Mouse (Mus musculus): ENCODE data around the gene Chil1. TPM values are rescaled to one million over a fixed set of nuclear protein-coding genes. Genes with fewer than 3 reads are reported as not detected.

Chil1 gene
- polyA plus RNA-seq, 1 experiment, result 0.56 TPM

DNA sequence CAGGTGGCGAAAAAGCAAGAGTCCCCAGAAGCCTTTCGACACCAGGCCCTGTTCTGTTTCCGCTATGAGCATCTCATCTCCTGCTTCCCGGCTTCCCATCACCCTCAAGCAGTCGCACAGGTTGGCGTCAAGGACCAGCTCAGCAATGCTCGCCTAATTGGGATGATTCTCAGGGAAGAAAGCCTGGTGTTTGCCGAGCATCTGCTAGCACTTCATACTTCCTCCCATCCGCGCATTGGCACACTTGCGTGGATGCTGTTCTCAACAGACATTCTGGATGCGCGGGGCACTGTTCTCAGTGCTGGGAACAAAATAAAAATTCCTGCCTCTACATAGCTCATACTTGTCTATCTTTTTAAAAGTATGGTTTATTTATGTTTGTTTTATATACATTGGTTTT, 22.3 kb downstream of the Chil1 start:
- TF ChIP-seq POLR2A (IDR thresholded peaks at IDR 0.05; ENCODE audit: low read depth, low read length), result no peak
- TF ChIP-seq CTCF (conservative IDR thresholded peaks at IDR 0.05; ENCODE audit: insufficient read depth, insufficient read length, low read depth, low read length), result no peak
- 94% methylated on average over 13 of the region's 13 CpGs for WGBS
- H3K27me3 ChIP-seq (replicated peaks; ENCODE audit: control insufficient read depth, insufficient read depth, low read length), result no peaks in the 10 kb centered on the region
- H3K4me1 ChIP-seq (ENCODE audit: control insufficient read depth, insufficient read depth, low read length), result no peaks in the 10 kb centered on the region
- H3K36me3 ChIP-seq (ENCODE audit: control insufficient read depth, insufficient read depth, low read length), result no peaks in the 10 kb centered on the region
- H3K4me3 ChIP-seq (ENCODE audit: insufficient read depth, low read depth, low read length), result no peak overlapping the region
- DNase-seq, result no peak
- H3K27ac ChIP-seq (ENCODE audit: insufficient read depth, low read depth, low read length), result no peak overlapping the region

- DNase-seq, result no peak
- no peaks in the 10 kb centered on the region for H3K36me3 ChIP-seq (ENCODE audit: control insufficient read depth, insufficient read depth, low read length)
- H3K4me3 ChIP-seq (ENCODE audit: insufficient read depth, low read depth, low read length), result no peak overlapping the region
- H3K4me1 ChIP-seq (ENCODE audit: control insufficient read depth, insufficient read depth, low read length), result no peaks in the 10 kb centered on the region
- TF ChIP-seq POLR2A (IDR thresholded peaks at IDR 0.05; ENCODE audit: low read depth, low read length) (no peak), CTCF (conservative IDR thresholded peaks at IDR 0.05; ENCODE audit: insufficient read depth, insufficient read length, low read depth, low read length) (no peak)
- WGBS, result 75% methylated on average over 9 of the region's 9 CpGs
- no peaks in the 10 kb centered on the region for H3K27me3 ChIP-seq (replicated peaks; ENCODE audit: control insufficient read depth, insufficient read depth, low read length)
- H3K27ac ChIP-seq (ENCODE audit: insufficient read depth, low read depth, low read length), result no peak overlapping the region
These were observed 23.5 kb downstream of the Chil1 start for GRCm38 (mm10) chr1:134205296-134206018.

DNA sequence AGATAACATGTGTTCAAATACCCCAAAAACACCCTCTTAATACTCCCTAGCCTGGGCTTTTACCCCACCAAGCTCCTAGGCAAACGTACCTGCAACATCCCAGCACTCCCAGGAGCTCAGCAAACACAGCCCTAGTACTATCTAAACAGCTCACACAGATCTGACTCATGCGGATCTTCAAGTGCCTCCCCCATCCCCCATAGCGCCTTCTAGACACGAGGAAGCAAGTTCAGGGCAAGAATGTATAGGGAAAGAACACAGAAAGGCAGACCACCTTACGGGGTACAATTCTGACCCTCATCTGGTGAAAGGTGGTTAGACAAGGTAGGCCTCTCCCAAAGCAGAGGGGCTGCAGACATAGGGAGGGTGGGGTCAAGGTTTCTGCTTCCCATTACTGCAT, 24.1 kb downstream of the Chil1 start:
- DNase-seq, result no peak
- H3K4me3 ChIP-seq (ENCODE audit: insufficient read depth, low read depth, low read length), result no peak overlapping the region
- no peak for TF ChIP-seq POLR2A (IDR thresholded peaks at IDR 0.05; ENCODE audit: low read depth, low read length)
- no peaks in the 10 kb centered on the region for H3K36me3 ChIP-seq (ENCODE audit: control insufficient read depth, insufficient read depth, low read length)
- no peaks in the 10 kb centered on the region for H3K27me3 ChIP-seq (replicated peaks; ENCODE audit: control insufficient read depth, insufficient read depth, low read length)
- 62% methylated on average over 5 of the region's 5 CpGs for WGBS
- no peak overlapping the region for H3K27ac ChIP-seq (ENCODE audit: insufficient read depth, low read depth, low read length)
- H3K4me1 ChIP-seq (ENCODE audit: control insufficient read depth, insufficient read depth, low read length), result no peaks in the 10 kb centered on the region

DNA sequence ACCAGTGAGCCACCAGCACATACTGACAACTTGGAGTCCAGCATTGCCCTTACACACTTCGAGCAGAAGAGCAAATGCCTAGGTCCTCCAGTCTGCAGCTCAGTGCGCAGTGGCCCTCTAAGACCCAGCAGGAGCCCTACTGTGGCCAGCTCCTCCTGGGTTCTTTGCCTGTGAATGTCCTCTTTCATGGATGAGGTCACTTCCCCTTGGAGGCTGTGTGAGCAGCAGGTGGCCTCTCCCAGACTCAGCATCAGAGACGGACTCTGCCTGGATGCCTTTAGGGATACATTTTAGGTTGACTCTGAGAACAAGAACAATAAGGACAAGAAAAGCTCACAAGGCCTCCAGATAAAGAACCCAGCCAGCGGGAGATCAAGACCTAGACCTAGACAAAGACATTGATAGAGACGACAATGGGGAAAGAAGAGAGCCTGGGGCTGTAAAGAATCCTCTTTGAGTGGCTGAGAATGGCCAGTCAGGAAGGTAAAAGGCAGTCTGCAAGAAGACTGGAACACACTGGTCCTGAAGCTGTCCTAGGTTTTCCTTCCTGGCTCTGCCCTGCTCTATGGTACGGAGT, 28.3 kb downstream of the Chil1 start:
- no peaks in the 10 kb centered on the region for H3K27me3 ChIP-seq (replicated peaks; ENCODE audit: control insufficient read depth, insufficient read depth, low read length)
- no peak for DNase-seq
- H3K27ac ChIP-seq (ENCODE audit: insufficient read depth, low read depth, low read length), result no peak overlapping the region
- no peak overlapping the region for H3K4me3 ChIP-seq (ENCODE audit: insufficient read depth, low read depth, low read length)
- TF ChIP-seq POLR2A (IDR thresholded peaks at IDR 0.05; ENCODE audit: low read depth, low read length), result no peak
- TF ChIP-seq CTCF (conservative IDR thresholded peaks at IDR 0.05; ENCODE audit: insufficient read depth, insufficient read length, low read depth, low read length), result no peak
- H3K36me3 ChIP-seq (ENCODE audit: control insufficient read depth, insufficient read depth, low read length), result no peaks in the 10 kb centered on the region
- H3K4me1 ChIP-seq (ENCODE audit: control insufficient read depth, insufficient read depth, low read length), result no peaks in the 10 kb centered on the region
- 92% methylated on average over 6 of the region's 6 CpGs for WGBS

GRCm38 (mm10) chr1:134211043-134211442, 29.1 kb downstream of the Chil1 start:
- no peak overlapping the region for H3K27ac ChIP-seq (ENCODE audit: insufficient read depth, low read depth, low read length)

DNA sequence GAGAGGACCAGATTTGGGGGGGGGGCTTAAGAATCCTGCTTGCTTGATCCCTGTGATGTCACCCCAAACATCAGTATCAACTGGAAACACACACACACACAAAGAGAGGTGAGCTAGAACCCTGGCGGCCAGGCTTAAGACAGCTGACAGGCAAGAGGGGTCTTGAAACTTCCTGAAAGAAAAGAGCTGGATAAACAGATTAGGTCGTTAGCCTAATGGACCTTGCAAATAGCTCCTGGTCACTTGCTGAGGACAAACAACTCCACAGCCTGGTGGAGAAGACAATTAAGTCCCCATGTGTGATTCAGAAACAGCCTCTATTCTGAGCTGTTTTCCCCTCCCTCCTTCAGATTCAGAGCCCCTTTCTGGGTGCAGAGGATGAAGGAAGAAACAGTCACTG, 29.7 kb downstream of the Chil1 start:
- Histone ChIP-seq H3K4me3 (ENCODE audit: insufficient read depth, low read depth, low read length) (no peak overlapping the region), H3K27me3 (replicated peaks; ENCODE audit: control insufficient read depth, insufficient read depth, low read length) (no peaks in the 10 kb centered on the region), H3K36me3 (ENCODE audit: control insufficient read depth, insufficient read depth, low read length) (no peaks in the 10 kb centered on the region), H3K27ac (ENCODE audit: insufficient read depth, low read depth, low read length) (no peak overlapping the region), H3K4me1 (ENCODE audit: control insufficient read depth, insufficient read depth, low read length) (no peaks in the 10 kb centered on the region)
- 26% methylated on average over 2 of the region's 2 CpGs for WGBS
- no peak for TF ChIP-seq POLR2A (IDR thresholded peaks at IDR 0.05; ENCODE audit: low read depth, low read length)
- no peak for TF ChIP-seq CTCF (conservative IDR thresholded peaks at IDR 0.05; ENCODE audit: insufficient read depth, insufficient read length, low read depth, low read length)
- DNase-seq, result no peak

More at GRCm38 (mm10) chr1:134211043-134211442, 29.1 kb downstream of the Chil1 start:
- H3K36me3 ChIP-seq (ENCODE audit: control insufficient read depth, insufficient read depth, low read length), result no peaks in the 10 kb centered on the region
- DNase-seq, result no peak
- no peaks in the 10 kb centered on the region for H3K4me1 ChIP-seq (ENCODE audit: control insufficient read depth, insufficient read depth, low read length)
- TF ChIP-seq POLR2A (IDR thresholded peaks at IDR 0.05; ENCODE audit: low read depth, low read length) (no peak), CTCF (conservative IDR thresholded peaks at IDR 0.05; ENCODE audit: insufficient read depth, insufficient read length, low read depth, low read length) (no peak)
- no peaks in the 10 kb centered on the region for H3K27me3 ChIP-seq (replicated peaks; ENCODE audit: control insufficient read depth, insufficient read depth, low read length)
- H3K4me3 ChIP-seq (ENCODE audit: insufficient read depth, low read depth, low read length), result no peak overlapping the region
- whole genome bisulfite sequencing, result 66% methylated on average over 6 of the region's 6 CpGs

DNA sequence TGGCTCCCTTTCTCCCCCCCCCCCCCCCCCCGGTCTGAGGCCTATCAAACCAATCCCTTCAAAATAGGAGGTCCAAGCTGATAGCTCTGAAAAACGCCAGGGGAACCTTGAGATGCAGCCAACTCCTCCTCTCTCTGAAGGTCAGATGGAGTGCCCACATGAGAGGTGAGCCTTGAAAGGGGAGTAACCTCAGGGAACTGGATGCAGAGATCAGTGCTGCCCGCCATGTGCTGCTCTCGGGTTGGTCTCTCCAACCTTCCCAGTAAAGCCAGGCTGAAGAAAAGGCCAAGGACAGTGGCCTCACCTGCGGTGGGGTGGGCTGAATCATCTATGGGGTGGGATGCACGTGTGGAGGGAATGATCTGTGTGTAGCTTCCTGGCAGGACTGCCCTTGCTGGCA, 30.4 kb downstream of the Chil1 start:
- WGBS, result 77% methylated on average over 6 of the region's 6 CpGs
- H3K36me3 ChIP-seq (ENCODE audit: control insufficient read depth, insufficient read depth, low read length), result no peaks in the 10 kb centered on the region
- DNase-seq, result no peak
- TF ChIP-seq CTCF (conservative IDR thresholded peaks at IDR 0.05; ENCODE audit: insufficient read depth, insufficient read length, low read depth, low read length), result no peak
- H3K4me3 ChIP-seq (ENCODE audit: insufficient read depth, low read depth, low read length), result no peak overlapping the region
- H3K4me1 ChIP-seq (ENCODE audit: control insufficient read depth, insufficient read depth, low read length), result 0 out of 2 replicates have a peak, but pooled peaks cover 4% of the 10 kb centered on the region
- H3K27me3 ChIP-seq (replicated peaks; ENCODE audit: control insufficient read depth, insufficient read depth, low read length), result no peaks in the 10 kb centered on the region
- H3K27ac ChIP-seq (ENCODE audit: insufficient read depth, low read depth, low read length), result no peak overlapping the region
